Mouse (Mus musculus) C2C12 (cell line): ENCODE measurements around the gene Spata32. TPM values are rescaled to one million over a fixed set of nuclear protein-coding genes. Genes with fewer than 3 reads are reported as not detected.

Experiments used
- H3K27me3 ChIP-seq: one replicate; pipeline ENCODE4 v1.6.1; 2011; ENCODE audit not compliant: control insufficient read depth, insufficient read depth, insufficient read length
- H3K36me3 ChIP-seq: one replicate; pipeline ENCODE4 v1.6.1; 2011; ENCODE audit not compliant: control insufficient read depth, insufficient read depth
- H3K4me3 ChIP-seq: one replicate; pipeline ENCODE4 v1.5.1; 2011; ENCODE audit warnings: mild to moderate bottlenecking, control low read depth; ENCODE audit not compliant: poor library complexity, insufficient read depth, severe bottlenecking
- H3K79me2 ChIP-seq: one replicate; pipeline ENCODE4 v1.6.1; 2011; ENCODE audit not compliant: control insufficient read depth, insufficient read depth
- H3K79me3 ChIP-seq: one replicate; pipeline ENCODE4 v1.6.1; 2011; ENCODE audit warnings: low read depth, control low read depth
- H3ac ChIP-seq: one replicate; pipeline ENCODE3; 2011; ENCODE audit warnings: low read depth; ENCODE audit not compliant: control insufficient read depth, insufficient read length
- CEBPB ChIP-seq: IDR thresholded peaks from one replicate; pipeline ENCODE4 v1.6.1; 2011; ENCODE audit warnings: low read depth, mild to moderate bottlenecking, control low read depth, moderate library complexity
- CTCF ChIP-seq: IDR thresholded peaks from one replicate; pipeline ENCODE4 v1.5.1; 2011; ENCODE audit not compliant: control insufficient read depth, insufficient read depth, insufficient read length
- FOSL1 ChIP-seq: IDR thresholded peaks from one replicate; pipeline ENCODE4 v1.8.0; 2011; ENCODE audit warnings: mild to moderate bottlenecking, low read length; ENCODE audit not compliant: poor library complexity, insufficient read depth, severe bottlenecking
- MAX ChIP-seq: IDR thresholded peaks from one replicate; pipeline ENCODE4 v1.6.1; 2011; ENCODE audit warnings: mild to moderate bottlenecking, control low read depth
- MYOD1 ChIP-seq: IDR thresholded peaks from one replicate; pipeline ENCODE4 v1.6.1; 2011; ENCODE audit warnings: low read depth; ENCODE audit not compliant: control insufficient read depth, insufficient read length
- MYOG ChIP-seq: IDR thresholded peaks from one replicate; pipeline ENCODE4 v1.6.1; 2011; ENCODE audit not compliant: control insufficient read depth, insufficient read length; ENCODE audit errors: extremely low read depth
- USF1 ChIP-seq: IDR thresholded peaks from one replicate; pipeline ENCODE4 v1.6.1; 2011; ENCODE audit warnings: low read depth, mild to moderate bottlenecking, control low read depth, moderate library complexity
- polyA plus RNA-seq: library from polyadenylated mRNA; unstranded; fragments of >200 nt; fragmentation: generic; extraction: Trizol; gene quantifications from one replicate; pipeline ENCODE4 v1.2.1, GENCODE M21; 2012; ENCODE audit warnings: missing spikeins

The Spata32 gene
- polyA plus RNA-seq, 1 experiment = not detected

GRCm38 (mm10) chr11:103197340-103197739 lies 20.9 kb downstream of the Spata32 start:
- peaks cover 7% of the 10 kb centered on the region for H3K27me3 ChIP-seq
- TF ChIP-seq CTCF (no peak), CEBPB (no peak), MYOG (no peak), MAX (no peak), FOSL1 (no peak), USF1 (no peak), MYOD1 (no peak)
- no peak overlapping the region for H3ac ChIP-seq

GRCm38 (mm10) chr11:103195656-103196055 lies 22.6 kb downstream of the Spata32 start:
- Histone ChIP-seq H3K79me3 (no peaks in the 10 kb centered on the region), H3K4me3 (no peak overlapping the region)

More at GRCm38 (mm10) chr11:103197340-103197739, 20.9 kb downstream of the Spata32 start:
- Histone ChIP-seq H3K79me3 (no peaks in the 10 kb centered on the region), H3K79me2 (no peaks in the 10 kb centered on the region), H3K36me3 (no peaks in the 10 kb centered on the region), H3K4me3 (no peak overlapping the region)

GRCm38 (mm10) chr11:103195236-103195635 lies 23.0 kb downstream of the Spata32 start:
- Histone ChIP-seq H3K79me2 (no peaks in the 10 kb centered on the region), H3K79me3 (no peaks in the 10 kb centered on the region), H3ac (no peak overlapping the region), H3K4me3 (no peak overlapping the region), H3K27me3 (peaks cover 7% of the 10 kb centered on the region), H3K36me3 (no peaks in the 10 kb centered on the region)
- TF ChIP-seq MAX (no peak), CEBPB (no peak), CTCF (no peak), FOSL1 (no peak), MYOG (no peak), MYOD1 (no peak), USF1 (no peak)

More at GRCm38 (mm10) chr11:103195656-103196055, 22.6 kb downstream of the Spata32 start:
- no peaks in the 10 kb centered on the region for H3K79me2 ChIP-seq
- H3ac ChIP-seq = no peak overlapping the region
- H3K27me3 ChIP-seq = peaks cover 7% of the 10 kb centered on the region
- TF ChIP-seq USF1 (no peak), CTCF (no peak), CEBPB (no peak), MYOD1 (no peak), MYOG (no peak), MAX (no peak), FOSL1 (no peak)
- no peaks in the 10 kb centered on the region for H3K36me3 ChIP-seq

- no peak overlapping the region for H3ac ChIP-seq
- TF ChIP-seq CEBPB = no peak
- TF ChIP-seq CTCF = no peak
- TF ChIP-seq FOSL1 = no peak
- no peak for TF ChIP-seq MAX
- TF ChIP-seq MYOD1 = no peak
- TF ChIP-seq MYOG = no peak
- TF ChIP-seq USF1 = no peak
- H3K79me2 ChIP-seq = no peaks in the 10 kb centered on the region
- no peak overlapping the region for H3K4me3 ChIP-seq
- H3K27me3 ChIP-seq = no peaks in the 10 kb centered on the region
- no peaks in the 10 kb centered on the region for H3K36me3 ChIP-seq
- H3K79me3 ChIP-seq = no peaks in the 10 kb centered on the region
These were observed 24.4 kb downstream of the Spata32 start for GRCm38 (mm10) chr11:103193825-103194168.

DNA sequence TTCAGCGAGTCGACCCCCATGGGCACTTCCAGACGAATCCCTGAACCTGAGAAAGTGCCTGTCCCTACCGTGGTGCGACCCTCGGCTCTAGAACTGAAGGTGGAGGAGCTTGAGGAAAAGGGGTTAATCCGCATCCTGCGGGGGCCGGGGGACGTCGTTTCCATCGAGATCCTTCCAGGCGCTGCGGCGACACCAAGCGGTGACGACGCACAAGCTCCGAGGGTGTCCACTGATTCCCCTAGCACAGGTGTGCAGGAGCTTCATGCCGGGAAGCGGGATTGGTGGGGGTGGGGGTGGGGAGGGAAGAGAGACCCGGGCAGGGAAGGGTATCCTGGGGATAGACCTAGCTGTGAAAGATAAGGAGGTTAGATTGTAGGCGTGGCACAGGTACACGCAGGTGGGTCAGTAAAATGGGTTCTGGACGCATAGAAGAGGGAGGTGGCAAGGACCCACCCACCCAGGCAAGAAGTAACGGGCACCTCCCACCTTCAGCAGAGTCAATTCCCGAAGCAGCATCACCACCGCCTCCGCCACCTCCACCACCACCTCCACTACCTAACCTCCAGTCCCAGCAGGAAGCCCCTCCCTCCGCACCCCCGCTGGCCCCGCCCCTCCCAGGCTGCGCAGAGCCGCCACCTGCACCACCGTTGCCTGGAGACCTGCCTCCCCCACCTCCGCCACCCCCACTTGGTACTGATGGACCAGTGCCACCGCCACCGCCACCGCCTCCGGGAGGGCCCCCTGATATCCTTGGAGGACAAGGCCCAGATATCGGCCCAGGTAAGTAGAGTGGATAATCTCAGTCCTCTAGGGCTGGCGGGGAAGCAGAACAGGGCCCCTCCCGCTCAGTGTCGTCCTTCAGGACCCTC lies 25.0 kb downstream of the Spata32 start:
- H3K27me3 ChIP-seq = no peaks in the 10 kb centered on the region
- no peak overlapping the region for H3K4me3 ChIP-seq

More for the DNA sequence above, 25.0 kb downstream of the Spata32 start:
- no peaks in the 10 kb centered on the region for H3K79me3 ChIP-seq
- H3K36me3 ChIP-seq = no peaks in the 10 kb centered on the region
- no peak overlapping the region for H3ac ChIP-seq
- no peaks in the 10 kb centered on the region for H3K79me2 ChIP-seq
- TF ChIP-seq CEBPB = no peak
- no peak for TF ChIP-seq CTCF
- no peak for TF ChIP-seq MYOG
- no peak for TF ChIP-seq FOSL1
- TF ChIP-seq USF1 = no peak
- TF ChIP-seq MYOD1 = no peak
- no peak for TF ChIP-seq MAX
